Mouse (Mus musculus): ENCODE data around the gene Gm12216. TPM values are rescaled to one million over a fixed set of nuclear protein-coding genes. Genes with fewer than 3 reads are reported as not detected.
"Not testable (repeated sequence)": the region's sequence is repeated elsewhere in the genome, so short reads cannot be mapped to it uniquely, and the experiment has no call there.

Gm12216 gene
- polyA plus RNA-seq, 1 experiment from 2014 or later: 0.40 TPM

GRCm38 (mm10) chr11:53878096-53878495 lies 19.0 kb upstream of the Gm12216 start:
- not testable (repeated sequence) for H3K9ac ChIP-seq (ENCODE audit: low read depth, low read length); ATAC-seq
- WGBS: 82% methylated on average over 5 of the region's 5 CpGs

GRCm38 (mm10) chr11:53876488-53876887 lies 17.4 kb upstream of the Gm12216 start:
- Histone ChIP-seq H3K4me3 (ENCODE audit: low read length) (no peak overlapping the region), H3K4me1 (ENCODE audit: control insufficient read depth, insufficient read depth, low read depth, low read length) (no peaks in the 10 kb centered on the region), H3K36me3 (ENCODE audit: control insufficient read depth, insufficient read depth, low read length) (no peaks in the 10 kb centered on the region; the same call in 1 of the 2 replicates), H3K27ac (ENCODE audit: low read depth, low read length) (no peak overlapping the region), H3K27me3 (replicated peaks; ENCODE audit: control insufficient read depth, insufficient read depth, low read length) (no peaks in the 10 kb centered on the region), H3K9me3 (ENCODE audit: control insufficient read depth, low read length) (no peaks in the 10 kb centered on the region), H3K4me2 (ENCODE audit: low read length) (no peak overlapping the region), H3K9ac (ENCODE audit: low read depth, low read length) (no peak overlapping the region)
- no peak for ATAC-seq
- WGBS: 94% methylated on average over 4 of the region's 4 CpGs

More at GRCm38 (mm10) chr11:53878096-53878495, 19.0 kb upstream of the Gm12216 start:
- not testable (repeated sequence) for H3K9me3 ChIP-seq (ENCODE audit: control insufficient read depth, low read length); H3K4me2 ChIP-seq (ENCODE audit: low read length); H3K36me3 ChIP-seq (ENCODE audit: control insufficient read depth, insufficient read depth, low read length); H3K4me3 ChIP-seq (ENCODE audit: low read length); H3K27me3 ChIP-seq (replicated peaks; ENCODE audit: control insufficient read depth, insufficient read depth, low read length); H3K27ac ChIP-seq (ENCODE audit: low read depth, low read length); H3K4me1 ChIP-seq (ENCODE audit: control insufficient read depth, insufficient read depth, low read depth, low read length)

- Histone ChIP-seq H3K4me2 (ENCODE audit: low read length) (no peak overlapping the region), H3K36me3 (ENCODE audit: control insufficient read depth, insufficient read depth, low read length) (peaks cover 3% of the 10 kb centered on the region; the same call in 1 of the 2 replicates), H3K27ac (ENCODE audit: low read depth, low read length) (no peak overlapping the region), H3K9me3 (ENCODE audit: control insufficient read depth, low read length) (no peaks in the 10 kb centered on the region), H3K4me3 (ENCODE audit: low read length) (no peak overlapping the region), H3K9ac (ENCODE audit: low read depth, low read length) (no peak overlapping the region), H3K27me3 (replicated peaks; ENCODE audit: control insufficient read depth, insufficient read depth, low read length) (no peaks in the 10 kb centered on the region), H3K4me1 (ENCODE audit: control insufficient read depth, insufficient read depth, low read depth, low read length) (no peaks in the 10 kb centered on the region)
- ATAC-seq: no peak
- WGBS: 74% methylated on average over 4 of the region's 4 CpGs
Observed at GRCm38 (mm10) chr11:53874706-53875105, 15.7 kb upstream of the Gm12216 start.

- WGBS: 66% methylated on average over 5 of the region's 5 CpGs
- H3K9me3 ChIP-seq (ENCODE audit: control insufficient read depth, low read length); H3K4me1 ChIP-seq (ENCODE audit: control insufficient read depth, insufficient read depth, low read depth, low read length); H3K4me3 ChIP-seq (ENCODE audit: low read length); H3K9ac ChIP-seq (ENCODE audit: low read depth, low read length); H3K36me3 ChIP-seq (ENCODE audit: control insufficient read depth, insufficient read depth, low read length); ATAC-seq; H3K4me2 ChIP-seq (ENCODE audit: low read length); H3K27me3 ChIP-seq (replicated peaks; ENCODE audit: control insufficient read depth, insufficient read depth, low read length); H3K27ac ChIP-seq (ENCODE audit: low read depth, low read length): not testable (repeated sequence)
Observed at GRCm38 (mm10) chr11:53873909-53874704, 15.1 kb upstream of the Gm12216 start.

- 88% methylated on average over 2 of the region's 2 CpGs for WGBS
- ATAC-seq: no peak
- H3K36me3 ChIP-seq (ENCODE audit: control insufficient read depth, insufficient read depth, low read length): peaks cover 3% of the 10 kb centered on the region; the same call in 1 of the 2 replicates
Observed at GRCm38 (mm10) chr11:53871786-53872507, 12.9 kb upstream of the Gm12216 start.

GRCm38 (mm10) chr11:53869172-53869571 lies 10.1 kb upstream of the Gm12216 start:
- H3K27ac ChIP-seq (ENCODE audit: low read depth, low read length): no peak overlapping the region
- H3K36me3 ChIP-seq (ENCODE audit: control insufficient read depth, insufficient read depth, low read length): peaks cover 5% of the 10 kb centered on the region; the same call in 1 of the 2 replicates
- no peaks in the 10 kb centered on the region for H3K27me3 ChIP-seq (replicated peaks; ENCODE audit: control insufficient read depth, insufficient read depth, low read length)
- H3K4me2 ChIP-seq (ENCODE audit: low read length): no peak overlapping the region
- 92% methylated on average over 5 of the region's 5 CpGs for WGBS
- H3K9me3 ChIP-seq (ENCODE audit: control insufficient read depth, low read length): no peaks in the 10 kb centered on the region
- no peak overlapping the region for H3K4me3 ChIP-seq (ENCODE audit: low read length)
- H3K9ac ChIP-seq (ENCODE audit: low read depth, low read length): no peak overlapping the region
- ATAC-seq: no peak
- no peaks in the 10 kb centered on the region for H3K4me1 ChIP-seq (ENCODE audit: control insufficient read depth, insufficient read depth, low read depth, low read length)

More at GRCm38 (mm10) chr11:53871786-53872507, 12.9 kb upstream of the Gm12216 start:
- Histone ChIP-seq H3K27me3 (replicated peaks; ENCODE audit: control insufficient read depth, insufficient read depth, low read length) (no peaks in the 10 kb centered on the region), H3K4me1 (ENCODE audit: control insufficient read depth, insufficient read depth, low read depth, low read length) (no peaks in the 10 kb centered on the region), H3K9ac (ENCODE audit: low read depth, low read length) (no peak overlapping the region), H3K4me3 (ENCODE audit: low read length) (no peak overlapping the region), H3K4me2 (ENCODE audit: low read length) (no peak overlapping the region), H3K27ac (ENCODE audit: low read depth, low read length) (no peak overlapping the region), H3K9me3 (ENCODE audit: control insufficient read depth, low read length) (no peaks in the 10 kb centered on the region)

- H3K9me3 ChIP-seq (ENCODE audit: control insufficient read depth, low read length); H3K27ac ChIP-seq (ENCODE audit: low read depth, low read length); H3K4me1 ChIP-seq (ENCODE audit: control insufficient read depth, insufficient read depth, low read depth, low read length); H3K9ac ChIP-seq (ENCODE audit: low read depth, low read length); ATAC-seq; H3K36me3 ChIP-seq (ENCODE audit: control insufficient read depth, insufficient read depth, low read length); H3K4me3 ChIP-seq (ENCODE audit: low read length); H3K4me2 ChIP-seq (ENCODE audit: low read length); H3K27me3 ChIP-seq (replicated peaks; ENCODE audit: control insufficient read depth, insufficient read depth, low read length): not testable (repeated sequence)
- WGBS: 42% methylated on average over 4 of the region's 5 CpGs
Observed at GRCm38 (mm10) chr11:53868323-53868722, 9.3 kb upstream of the Gm12216 start.

GRCm38 (mm10) chr11:53864724-53865310 lies 5.8 kb upstream of the Gm12216 start:
- not testable (repeated sequence) for ATAC-seq

GRCm38 (mm10) chr11:53860944-53861343 lies 1.9 kb upstream of the Gm12216 start:
- not testable (repeated sequence) for ATAC-seq; H3K27me3 ChIP-seq (replicated peaks; ENCODE audit: control insufficient read depth, insufficient read depth, low read length); H3K9ac ChIP-seq (ENCODE audit: low read depth, low read length); H3K4me1 ChIP-seq (ENCODE audit: control insufficient read depth, insufficient read depth, low read depth, low read length); H3K4me3 ChIP-seq (ENCODE audit: low read length); H3K4me2 ChIP-seq (ENCODE audit: low read length); H3K9me3 ChIP-seq (ENCODE audit: control insufficient read depth, low read length); H3K36me3 ChIP-seq (ENCODE audit: control insufficient read depth, insufficient read depth, low read length); H3K27ac ChIP-seq (ENCODE audit: low read depth, low read length)
- 83% methylated on average over 8 of the region's 9 CpGs for WGBS

More at GRCm38 (mm10) chr11:53864724-53865310, 5.8 kb upstream of the Gm12216 start:
- H3K4me3 ChIP-seq (ENCODE audit: low read length); H3K36me3 ChIP-seq (ENCODE audit: control insufficient read depth, insufficient read depth, low read length); H3K27ac ChIP-seq (ENCODE audit: low read depth, low read length); H3K27me3 ChIP-seq (replicated peaks; ENCODE audit: control insufficient read depth, insufficient read depth, low read length); H3K4me1 ChIP-seq (ENCODE audit: control insufficient read depth, insufficient read depth, low read depth, low read length); H3K4me2 ChIP-seq (ENCODE audit: low read length); H3K9ac ChIP-seq (ENCODE audit: low read depth, low read length); H3K9me3 ChIP-seq (ENCODE audit: control insufficient read depth, low read length): not testable (repeated sequence)
- 89% methylated on average over 1 of the region's 4 CpGs for WGBS

Data from hindbrain, embryonic 16.5 days (tissue).